ENCODE assay signal across 10 mouse cellular contexts in genomic region chr10:80348981-80349380, GRCm38 (mm10). TPM values are rescaled to one million over a fixed set of nuclear protein-coding genes. Genes with fewer than 3 reads are reported as not detected.
DNase-seq lines count a peak whose midpoint lies in the region; ATAC-seq and TF ChIP-seq lines count a peak whose summit lies in the region.
"Had no signal": no experiment of that assay in that cellular context is flagged by ENCODE, and none has a peak within 500 bp of the region (broad histone marks: within the 10 kb centered on the region; RNA-seq: fewer than 3 reads in every experiment).

No protein-coding gene starts in this region.

- H3K9ac ChIP-seq in heart, embryonic 13.5 days: peak overlapping the region; percentile 78

- H3K4me1 ChIP-seq in heart, embryonic 13.5 days: peaks cover 50% of the 10 kb centered on the region

- peak overlapping the region; percentile 72 for H3K4me2 ChIP-seq in heart, embryonic 13.5 days
- peak overlapping the region; percentile 97 for H3K4me2 ChIP-seq in myocyte (ENCODE audit: low read depth)

- no peaks in the 10 kb centered on the region for H3K36me3 ChIP-seq in heart, embryonic 13.5 days
- H3K36me3 ChIP-seq in myocyte (ENCODE audit: control insufficient read depth, insufficient read depth): no peaks in the 10 kb centered on the region

- TF ChIP-seq CTCF in layer of hippocampus, adult 2 months (conservative IDR thresholded peaks at IDR 0.05): no peak

- peak; percentile 37 for DNase-seq in adrenal gland, postnatal 10 days
- DNase-seq in adrenal gland, adult 8-10 months: no peak
- peak; percentile 39 to 53 for DNase-seq in kidney, postnatal 4 days
- DNase-seq in kidney, postnatal 36 days: no peak
- no peak for DNase-seq in layer of hippocampus, adult 2 months (ENCODE audit: low spot score in 2 of 2)
- no peak for DNase-seq in gastrocnemius, adult 18-20 months (ENCODE audit: low spot score)

- H3ac ChIP-seq in myocyte (ENCODE audit: control insufficient read depth, insufficient read length): no peak overlapping the region

- H3K4me3 ChIP-seq in heart, embryonic 13.5 days: peak overlapping the region; percentile 51
- peak overlapping the region; percentile 95 for H3K4me3 ChIP-seq in myocyte
- H3K4me3 ChIP-seq in layer of hippocampus, adult 2 months: no peak overlapping the region

- no peak for ATAC-seq in heart, embryonic 13.5 days (ENCODE audit: extremely low read depth, insufficient number of reproducible peaks, low FRiP score, low TSS enrichment)

- no peak for TF ChIP-seq POLR2A in myocyte (IDR thresholded peaks at IDR 0.05; ENCODE audit: insufficient read length, low read depth)

- H3K9me3 ChIP-seq in heart, embryonic 13.5 days: no peaks in the 10 kb centered on the region

- peaks cover 97% of the 10 kb centered on the region for H3K27me3 ChIP-seq in heart, embryonic 13.5 days (replicated peaks)
- H3K27me3 ChIP-seq in myocyte (ENCODE audit: control insufficient read depth, insufficient read depth, insufficient read length): peaks cover 12% of the 10 kb centered on the region

- H3K79me2 ChIP-seq in myocyte (ENCODE audit: control insufficient read depth, insufficient read depth): no peaks in the 10 kb centered on the region

- 17% methylated on average over 26 of the region's 26 CpGs for WGBS in heart, embryonic 13.5 days

- H3K27ac ChIP-seq in heart, embryonic 13.5 days (replicated peaks): no peak overlapping the region
- H3K27ac ChIP-seq in layer of hippocampus, adult 2 months: no peak overlapping the region

TF ChIP-seq in myocyte, 11 proteins besides CTCF, POLR2A, EP300 and RAD21:
- TF ChIP-seq MYOG (IDR thresholded peaks at IDR 0.05; ENCODE audit: control insufficient read depth in 1 of 3, insufficient read depth in 1 of 3, insufficient read length in 2 of 3, low read depth in 2 of 3): peak in 1 of 3 experiments; percentile 25
- TF ChIP-seq CEBPB (IDR thresholded peaks at IDR 0.05; ENCODE audit: insufficient read depth, poor library complexity, severe bottlenecking): no peak

RNA-seq across cellular contexts. Expression of gene Adamtsl5, which starts 0.8 kb away (rescaled TPM):
- 10 to 100 TPM in 1 of 2 experiments, 1 to 10 TPM in 1; 7.6 to 18.7 TPM for total RNA-seq in adrenal gland, postnatal 10 days (2021)
- total RNA-seq in adrenal gland, adult 8-10 months (2022): 10 to 100 TPM in 2 of 4 experiments, 1 to 10 TPM in 2; 9.2 to 11.1 (median 10.3) TPM
- polyA plus RNA-seq in heart, embryonic 13.5 days (2015; fragmentation: Nextera tagmentation; extraction: Ambion mirVana): 6.5 and 8.3 TPM in 2 replicates
- polyA plus RNA-seq in myocyte (2012; fragmentation: generic; extraction: Trizol): 57.8 TPM
- 1 to 10 TPM; 4.7 to 7.2 TPM for total RNA-seq in layer of hippocampus, adult 2 months (2021)
- total RNA-seq in gastrocnemius, adult 18-20 months (2021): 10 to 100 TPM; 32.5 to 37.0 TPM
- polyA plus RNA-seq: activated CD4-positive, CD25-positive, alpha-beta regulatory T cell, adult 4 months had no signal

RNA-seq across cellular contexts. Expression of gene Plk5, which starts 7.3 kb away (rescaled TPM):
- under 1 TPM in 1 of 2 experiments, not detected in 1; 0.12 TPM for total RNA-seq in adrenal gland, postnatal 10 days (2021)
- total RNA-seq in adrenal gland, adult 8-10 months (2022): 1 to 10 TPM in 1 of 4 experiments, under 1 TPM in 3; 0.21 to 1.3 (median 0.41) TPM
- polyA plus RNA-seq in heart, embryonic 13.5 days (2015; fragmentation: Nextera tagmentation; extraction: Ambion mirVana): not detected in 2 replicates
- polyA plus RNA-seq in myocyte (2012; fragmentation: generic; extraction: Trizol): 0.05 TPM
- 10 to 100 TPM; 33.4 to 36.6 TPM for total RNA-seq in layer of hippocampus, adult 2 months (2021)
- total RNA-seq in gastrocnemius, adult 18-20 months (2021): under 1 TPM; 0.09 to 0.11 TPM
- total RNA-seq: megakaryocyte-erythroid progenitor cell, adult 5-6 weeks had no signal
- polyA plus RNA-seq: activated CD4-positive, CD25-positive, alpha-beta regulatory T cell, adult 4 months had no signal

RNA-seq across cellular contexts. Expression of gene Reep6, which starts 19.2 kb away (rescaled TPM):
- 10 to 100 TPM; 38.4 to 61.8 TPM for total RNA-seq in adrenal gland, postnatal 10 days (2021)
- total RNA-seq in adrenal gland, adult 8-10 months (2022): 1 to 10 TPM; 5.1 to 6.6 (median 5.9) TPM
- polyA plus RNA-seq in heart, embryonic 13.5 days (2015; fragmentation: Nextera tagmentation; extraction: Ambion mirVana): 2.6 and 4.4 TPM in 2 replicates
- polyA plus RNA-seq in myocyte (2012; fragmentation: generic; extraction: Trizol): 25.7 TPM
- total RNA-seq in layer of hippocampus, adult 2 months (2021): 10 to 100 TPM in 1 of 2 experiments, 1 to 10 TPM in 1; 9.6 to 11.0 TPM
- total RNA-seq in gastrocnemius, adult 18-20 months (2021): 1 to 10 TPM; 3.4 to 4.1 TPM
- polyA plus RNA-seq: activated CD4-positive, CD25-positive, alpha-beta regulatory T cell, adult 4 months had no signal

RNA-seq across cellular contexts. Expression of gene Pcsk4, which starts 19.7 kb away (rescaled TPM):
- 1 to 10 TPM; 4.1 to 7.6 TPM for total RNA-seq in adrenal gland, postnatal 10 days (2021)
- total RNA-seq in adrenal gland, adult 8-10 months (2022): 1 to 10 TPM; 3.5 to 8.2 (median 5.8) TPM
- polyA plus RNA-seq in heart, embryonic 13.5 days (2015; fragmentation: Nextera tagmentation; extraction: Ambion mirVana): 1.8 and 2.1 TPM in 2 replicates
- polyA plus RNA-seq in myocyte (2012; fragmentation: generic; extraction: Trizol): 2.1 TPM
- 1 to 10 TPM; 2.8 to 3.2 TPM for total RNA-seq in layer of hippocampus, adult 2 months (2021)
- total RNA-seq in gastrocnemius, adult 18-20 months (2021): under 1 TPM; 0.78 to 0.97 TPM

RNA-seq across cellular contexts. Expression of gene 2310011J03Rik, which starts 28.6 kb away (rescaled TPM):
- total RNA-seq in adrenal gland, postnatal 10 days (2021): 10 to 100 TPM; 24.0 to 26.7 TPM
- 10 to 100 TPM; 34.7 to 40.0 (median 35.4) TPM for total RNA-seq in adrenal gland, adult 8-10 months (2022)
- polyA plus RNA-seq in heart, embryonic 13.5 days (2015; fragmentation: Nextera tagmentation; extraction: Ambion mirVana): 36.0 and 36.6 TPM in 2 replicates
- polyA plus RNA-seq in myocyte (2012; fragmentation: generic; extraction: Trizol): 44.0 TPM
- 10 to 100 TPM; 23.5 to 25.7 TPM for total RNA-seq in layer of hippocampus, adult 2 months (2021)
- total RNA-seq in gastrocnemius, adult 18-20 months (2021): 1 to 10 TPM; 6.8 to 7.1 TPM

Comparison
In these comparisons a context has a peak if more than half of its experiments do, and no peak if none do; other contexts are left out.
1. DNase-seq: peak in adrenal gland, postnatal 10 days (single experiment) and kidney, postnatal 4 days (2 of 2); none in adrenal gland, adult 8-10 months (single experiment), kidney, postnatal 36 days (0 of 2), layer of hippocampus, adult 2 months (0 of 2) and gastrocnemius, adult 18-20 months (single experiment).
2. RNA of gene Plk5, which starts 7.3 kb away (total RNA-seq): 33.4 to 36.6 TPM in layer of hippocampus, adult 2 months; 0.21 to 1.3 TPM in adrenal gland, adult 8-10 months, 0.12 TPM in adrenal gland, postnatal 10 days and 0.09 to 0.11 TPM in gastrocnemius, adult 18-20 months; every median in the first group is over 10 times any median in the second.